Mouse (Mus musculus) G1E (cell line): ENCODE measurements around the gene Qtrt1.

Source experiments
- CTCF ChIP-seq: IDR thresholded peaks from 2 replicates; pipeline ENCODE4 v1.5.1; 2012; ENCODE audit warnings: low read depth, low read length, inconsistent platforms, mixed read lengths
- GATA1 ChIP-seq: IDR thresholded peaks from 2 replicates; pipeline ENCODE4 v1.6.1; 2012; ENCODE audit warnings: borderline replicate concordance, low read length, inconsistent platforms, mixed read lengths
- GATA2 ChIP-seq: IDR thresholded peaks from 2 replicates; pipeline ENCODE4 v1.6.1; 2012; ENCODE audit warnings: low read depth, low read length, inconsistent platforms, borderline replicate concordance
- POLR2AphosphoS5 ChIP-seq: IDR thresholded peaks from 2 replicates; pipeline ENCODE4 v1.6.1; 2012; ENCODE audit warnings: low read depth, low read length, inconsistent platforms; ENCODE audit not compliant: insufficient replicate concordance
- TAL1 ChIP-seq: conservative IDR thresholded peaks from 2 replicates; pipeline ENCODE4 v1.6.1; 2012; ENCODE audit warnings: low read depth, low read length, inconsistent platforms, mixed read lengths

GRCm38 (mm10) chr9:21445081-21445744 is 33.6 kb downstream of the Qtrt1 start:
- TF ChIP-seq CTCF = no peak
- TF ChIP-seq TAL1 = no peak
- no peak for TF ChIP-seq GATA1
- TF ChIP-seq POLR2AphosphoS5 = no peak
- no peak for TF ChIP-seq GATA2
